ENCODE assay signal across 8 mouse cellular contexts in genomic region chr9:78520127-78520779, GRCm38 (mm10). TPM values are rescaled to one million over a fixed set of nuclear protein-coding genes. Genes with fewer than 3 reads are reported as not detected.
A peak's percentile ranks its signal among the peaks of the same experiment; 100 is the strongest.
DNase-seq lines count a peak whose midpoint lies in the region; ATAC-seq lines count a peak whose summit lies in the region.

No protein-coding gene starts in this region.

- DNase-seq in heart, embryonic 10.5 days (ENCODE audit: low spot score), result peak; percentile 95
- DNase-seq in heart, adult 8-10 months (ENCODE audit: low spot score), result no peak
- DNase-seq in embryo, embryonic 11 days, result peak; percentile 94
- DNase-seq in layer of hippocampus, postnatal 25 days (ENCODE audit: extremely low spot score in 1 of 2, low spot score in 1 of 2), result no peak

- no peaks in the 10 kb centered on the region for H3K9me3 ChIP-seq in heart, embryonic 10.5 days
- no peaks in the 10 kb centered on the region for H3K9me3 ChIP-seq in hindbrain, embryonic 13.5 days
- no peaks in the 10 kb centered on the region for H3K9me3 ChIP-seq in limb, embryonic 15.5 days
- H3K9me3 ChIP-seq in neural tube, embryonic 12.5 days, result no peaks in the 10 kb centered on the region

- ATAC-seq in hindbrain, embryonic 13.5 days (ENCODE audit: low FRiP score), result peak; percentile 76
- ATAC-seq in limb, embryonic 15.5 days (ENCODE audit: insufficient number of reproducible peaks, low FRiP score, low TSS enrichment, low read depth), result no peak
- peak; percentile 87 for ATAC-seq in neural tube, embryonic 12.5 days (ENCODE audit: low FRiP score, low read depth)
- no peak for ATAC-seq in frontal cortex, adult (ENCODE audit: low TSS enrichment)

- peak overlapping the region; percentile 92 for H3K27ac ChIP-seq in heart, embryonic 10.5 days
- peak overlapping the region; percentile 86 for H3K27ac ChIP-seq in hindbrain, embryonic 13.5 days
- no peak overlapping the region for H3K27ac ChIP-seq in limb, embryonic 15.5 days
- peak overlapping the region; percentile 26; the same call in 1 of the 2 replicates for H3K27ac ChIP-seq in neural tube, embryonic 12.5 days

- peak overlapping the region; percentile 77 for H3K9ac ChIP-seq in hindbrain, embryonic 13.5 days
- H3K9ac ChIP-seq in limb, embryonic 15.5 days, result peak overlapping the region; percentile 26; the same call in 1 of the 2 replicates
- H3K9ac ChIP-seq in neural tube, embryonic 12.5 days, result peak overlapping the region; percentile 64

- H3K36me3 ChIP-seq in heart, embryonic 10.5 days, result peaks cover 16% of the 10 kb centered on the region
- H3K36me3 ChIP-seq in hindbrain, embryonic 13.5 days, result no peaks in the 10 kb centered on the region
- H3K36me3 ChIP-seq in limb, embryonic 15.5 days, result no peaks in the 10 kb centered on the region
- peaks cover 2% of the 10 kb centered on the region; the same call in 1 of the 2 replicates for H3K36me3 ChIP-seq in neural tube, embryonic 12.5 days

- H3K4me3 ChIP-seq in heart, embryonic 10.5 days, result peak overlapping the region; percentile 74
- peak overlapping the region; percentile 47 for H3K4me3 ChIP-seq in hindbrain, embryonic 13.5 days
- peak overlapping the region; percentile 40 for H3K4me3 ChIP-seq in limb, embryonic 15.5 days
- H3K4me3 ChIP-seq in neural tube, embryonic 12.5 days, result peak overlapping the region; percentile 49

- H3K4me1 ChIP-seq in heart, embryonic 10.5 days, result peaks cover 29% of the 10 kb centered on the region
- peaks cover 20% of the 10 kb centered on the region for H3K4me1 ChIP-seq in hindbrain, embryonic 13.5 days (replicated peaks)
- peaks cover 19% of the 10 kb centered on the region for H3K4me1 ChIP-seq in limb, embryonic 15.5 days
- peaks cover 17% of the 10 kb centered on the region for H3K4me1 ChIP-seq in neural tube, embryonic 12.5 days

- no peaks in the 10 kb centered on the region for H3K27me3 ChIP-seq in heart, embryonic 10.5 days (ENCODE audit: insufficient read depth, poor library complexity, severe bottlenecking)
- no peaks in the 10 kb centered on the region for H3K27me3 ChIP-seq in hindbrain, embryonic 13.5 days
- H3K27me3 ChIP-seq in limb, embryonic 15.5 days, result no peaks in the 10 kb centered on the region
- no peaks in the 10 kb centered on the region for H3K27me3 ChIP-seq in neural tube, embryonic 12.5 days (replicated peaks)

- H3K4me2 ChIP-seq in hindbrain, embryonic 13.5 days, result peak overlapping the region; percentile 78
- H3K4me2 ChIP-seq in limb, embryonic 15.5 days, result peak overlapping the region; percentile 88
- H3K4me2 ChIP-seq in neural tube, embryonic 12.5 days (replicated peaks), result peak overlapping the region; percentile 86

- WGBS in heart, embryonic 10.5 days, result 4% methylated on average over 15 of the region's 15 CpGs
- WGBS in hindbrain, embryonic 13.5 days, result 4% methylated on average over 15 of the region's 15 CpGs
- WGBS in limb, embryonic 15.5 days, result 3% methylated on average over 15 of the region's 15 CpGs
- 3% methylated on average over 15 of the region's 15 CpGs for WGBS in neural tube, embryonic 12.5 days

RNA-seq across cellular contexts. Expression of gene Eef1a1, which starts 31.3 kb away (rescaled TPM):
- polyA plus RNA-seq in heart, embryonic 10.5 days (2016; fragmentation: Nextera tagmentation; extraction: Ambion mirVana), result 2,877 and 3,185 TPM in 2 replicates
- total RNA-seq in heart, adult 8-10 months (2022), result 100 to 1,000 TPM; 830 to 950 (median 884) TPM
- polyA plus RNA-seq in hindbrain, embryonic 13.5 days (2015; fragmentation: Nextera tagmentation; extraction: Ambion mirVana), result 3,538 and 3,562 TPM in 2 replicates
- 4,450 and 5,127 TPM in 2 replicates for polyA plus RNA-seq in limb, embryonic 15.5 days (2015; fragmentation: Nextera tagmentation; extraction: Ambion mirVana)
- polyA plus RNA-seq in neural tube, embryonic 12.5 days (2016; fragmentation: Nextera tagmentation; extraction: Ambion mirVana), result 3,212 and 3,225 TPM in 2 replicates
- total RNA-seq in layer of hippocampus, postnatal 25 days (2021), result 1,000 to 10,000 TPM; 3,010 to 3,306 TPM

Comparison
In these comparisons a context has a peak if more than half of its experiments do, and no peak if none do; other contexts are left out.
1. DNase-seq: peak in heart, embryonic 10.5 days (single experiment) and embryo, embryonic 11 days (single experiment); none in heart, adult 8-10 months (single experiment) and layer of hippocampus, postnatal 25 days (0 of 2).
2. ATAC-seq: peak in hindbrain, embryonic 13.5 days (single experiment) and neural tube, embryonic 12.5 days (single experiment); none in limb, embryonic 15.5 days (single experiment) and frontal cortex, adult (single experiment).
3. H3K9ac ChIP-seq: peak in every context shown above with its lines; median percentile 77 in hindbrain, embryonic 13.5 days; 64 in neural tube, embryonic 12.5 days; 26 in limb, embryonic 15.5 days.
4. Peak in every context shown above with its lines, with median percentiles within 50 percentile points of each other: H3K4me3 ChIP-seq and H3K4me2 ChIP-seq.